Mouse (Mus musculus): ENCODE results near the gene Oip5. TPM values are rescaled to one million over a fixed set of nuclear protein-coding genes. Genes with fewer than 3 reads are reported as not detected.
A peak's percentile ranks its signal among the peaks of the same experiment; 100 is the strongest.

Oip5 gene
- total RNA-seq, 2 experiments from 2014 or later: 1.6 to 1.7 TPM

DNA sequence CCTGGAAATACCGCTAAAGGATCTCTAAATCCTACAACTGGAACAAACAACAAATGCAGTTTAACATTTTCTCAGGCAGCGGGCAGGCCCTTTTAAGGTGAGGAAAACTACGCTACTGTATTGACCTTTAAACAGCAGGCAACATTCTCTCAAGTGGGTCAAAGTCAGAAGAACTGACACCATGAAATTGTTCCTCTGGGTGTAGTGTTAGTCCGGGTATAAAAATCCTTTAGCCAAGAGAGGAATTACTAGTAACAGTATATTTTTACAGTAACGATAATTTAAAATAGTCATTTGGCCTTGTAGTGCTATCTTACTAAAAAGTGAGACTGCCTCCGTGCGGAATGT, 24.5 kb downstream of the Oip5 start:
- no peak for DNase-seq (ENCODE audit: low spot score in 2 of 2)
- intact Hi-C loops (cut with DNase I): loop anchor here (2.0 kb wide), 1 partner anchor 45 kb away; no protein-coding TSS in a partner anchor

DNA sequence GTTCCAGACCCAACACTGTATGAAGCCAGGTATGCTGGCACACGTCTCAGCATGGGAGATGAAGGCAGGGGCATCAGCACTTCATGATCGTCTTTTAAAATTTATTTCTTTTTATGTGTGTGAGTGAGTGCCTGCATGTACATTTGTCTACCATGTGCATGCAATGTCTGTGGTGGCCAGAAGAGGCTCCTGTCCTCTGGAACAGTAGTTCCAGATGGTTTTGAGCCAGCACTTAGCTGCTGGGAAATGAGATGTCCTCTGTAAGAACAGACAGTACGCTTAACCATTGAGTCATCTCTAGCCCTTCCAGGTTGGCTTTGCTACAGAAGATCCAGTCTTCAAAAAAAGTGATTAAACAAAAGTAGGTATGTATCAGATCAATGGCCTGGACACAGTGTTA, 27.0 kb downstream of the Oip5 start:
- intact Hi-C loops (cut with DNase I): no loop called here
- no peak for DNase-seq (ENCODE audit: low spot score in 2 of 2)

DNA sequence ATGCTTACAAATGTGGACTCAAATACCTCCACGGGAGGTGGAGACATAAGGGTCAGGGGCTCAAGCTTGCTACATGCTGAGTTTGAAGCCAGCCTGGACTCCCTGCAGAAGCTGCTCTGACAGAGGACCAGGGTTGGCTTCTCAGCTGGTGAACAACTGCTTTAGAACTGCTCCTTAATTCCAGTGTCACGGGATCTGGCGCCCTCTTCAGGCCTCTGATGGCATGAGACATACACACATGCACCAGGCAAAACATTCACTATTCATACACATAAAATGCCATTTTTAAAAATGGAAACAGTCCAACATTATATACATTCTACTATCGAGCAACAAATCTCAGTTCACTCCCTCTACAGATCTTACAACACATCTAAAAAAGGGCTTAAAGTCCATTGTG, 30.9 kb downstream of the Oip5 start:
- DNase-seq (ENCODE audit: low spot score in 2 of 2): peak in 1 of 2 experiments; percentile 16
- intact Hi-C loops (cut with DNase I): no loop called here

DNA sequence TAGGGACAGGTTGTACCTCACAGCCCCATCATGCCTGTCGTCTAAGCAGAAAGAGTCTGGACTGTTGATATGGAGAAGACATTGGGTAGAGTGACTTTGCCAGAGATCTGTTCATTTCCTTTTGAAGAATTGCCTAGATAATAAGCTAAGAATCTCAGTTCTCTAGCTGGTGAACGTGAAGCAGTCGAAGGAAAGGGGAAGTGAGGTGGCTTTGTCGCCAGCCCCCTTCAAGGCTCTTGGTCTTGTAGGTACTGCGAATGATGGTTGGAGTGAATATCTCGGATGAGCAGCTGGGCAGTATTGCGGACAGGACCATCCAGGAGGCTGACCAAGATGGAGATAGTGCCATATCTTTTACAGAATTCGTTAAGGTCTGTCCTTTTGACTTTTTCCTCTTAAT, 34.0 kb downstream of the Oip5 start:
- DNase-seq (ENCODE audit: low spot score in 2 of 2): no peak
- intact Hi-C loops (cut with DNase I): no loop called here

DNA sequence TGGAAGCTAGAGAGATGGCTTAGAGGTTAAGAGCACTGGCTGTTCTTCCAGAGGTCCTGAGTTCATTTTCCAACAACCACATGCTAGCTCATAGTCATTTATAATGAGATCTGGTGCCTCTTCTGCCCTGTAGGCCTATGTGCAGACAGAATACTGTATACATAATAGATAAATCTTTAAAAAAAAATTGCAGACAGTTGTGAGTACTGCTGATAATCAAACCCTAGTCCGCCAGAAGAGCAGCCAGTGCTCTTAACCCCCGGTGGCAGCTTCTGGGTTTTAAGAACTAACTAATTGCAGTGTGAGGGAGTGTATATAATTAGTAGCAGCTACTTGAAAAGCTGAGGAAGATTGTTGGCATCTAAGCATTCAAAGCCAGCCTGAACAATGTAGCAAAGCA, 34.8 kb downstream of the Oip5 start:
- intact Hi-C loops (cut with DNase I): no loop called here
- no peak for DNase-seq (ENCODE audit: low spot score in 2 of 2)

DNA sequence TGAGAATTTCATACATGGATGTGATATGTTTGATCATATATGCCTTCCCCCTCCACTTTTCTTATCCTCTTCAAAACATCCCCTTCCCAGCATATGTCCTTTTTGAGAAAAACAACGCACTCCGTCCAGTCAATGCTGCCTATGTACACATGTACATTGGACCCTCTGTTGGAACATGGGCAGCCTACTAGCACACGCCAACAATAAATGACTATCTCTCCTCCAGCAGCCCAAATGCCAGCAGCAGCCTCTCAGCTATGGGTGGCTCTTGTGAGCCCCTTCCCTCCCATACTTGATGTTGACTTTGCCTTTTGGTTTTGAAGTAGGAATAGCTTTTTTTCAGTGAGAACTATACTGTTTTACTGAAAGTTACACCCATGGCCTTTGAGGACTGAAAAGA, 36.7 kb downstream of the Oip5 start:
- intact Hi-C loops (cut with DNase I): no loop called here
- no peak for DNase-seq (ENCODE audit: low spot score in 2 of 2)

DNA sequence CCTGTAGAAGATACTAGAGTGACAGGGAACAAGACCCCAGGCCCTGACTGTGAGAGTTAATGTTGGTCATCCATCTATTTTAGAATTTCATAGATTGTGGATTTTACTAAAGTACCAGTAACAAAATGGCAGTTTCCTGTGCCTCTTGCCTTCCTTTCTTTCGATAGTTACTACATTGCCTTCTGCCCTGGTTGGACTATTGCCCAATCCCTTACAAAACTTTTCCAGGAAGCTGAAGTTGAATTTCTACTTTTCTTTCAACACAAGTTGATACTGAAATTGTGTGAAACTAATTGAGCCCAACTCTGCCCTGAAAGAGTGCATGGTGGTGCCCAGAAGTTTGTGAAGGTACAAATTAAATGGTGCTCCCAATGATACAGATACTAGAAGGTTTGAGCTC, 45.8 kb downstream of the Oip5 start:
- intact Hi-C loops (cut with DNase I): no loop called here

DNA sequence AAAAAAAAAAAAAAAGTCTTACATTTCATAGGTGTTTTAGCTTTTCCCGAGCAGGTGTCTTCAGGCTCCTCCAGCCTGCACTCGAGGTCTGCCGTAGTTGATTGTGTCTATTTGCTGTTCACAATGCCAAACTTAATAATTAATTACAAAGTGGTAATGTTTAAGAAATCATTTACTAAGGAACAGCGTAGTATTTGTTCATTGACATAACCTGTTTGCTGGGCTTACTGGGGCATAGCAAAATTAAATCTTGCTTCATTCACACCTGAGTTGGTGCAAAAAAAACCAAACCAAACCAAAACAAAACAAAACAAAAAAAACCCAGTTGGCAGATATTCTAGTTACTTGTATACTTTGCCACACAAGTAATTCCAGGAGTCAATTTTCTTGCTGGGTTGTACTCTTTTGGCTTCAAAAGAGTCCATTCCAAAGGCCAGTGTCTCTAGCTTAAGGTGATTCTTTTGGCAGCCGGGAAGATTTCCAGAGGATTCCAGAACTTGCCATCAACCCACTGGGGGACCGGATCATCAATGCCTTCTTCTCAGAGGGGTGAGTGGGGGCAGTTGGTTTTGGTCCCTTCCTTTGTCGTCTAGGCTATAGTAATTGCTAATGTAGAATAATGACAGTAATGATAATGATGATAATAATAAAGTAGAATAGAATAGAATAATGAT, 52.0 kb downstream of the Oip5 start:
- DNase-seq (ENCODE audit: low spot score in 2 of 2): no peak
- intact Hi-C loops (cut with DNase I): no loop called here

More for the DNA sequence above, 45.8 kb downstream of the Oip5 start:
- DNase-seq (ENCODE audit: low spot score in 2 of 2): no peak

DNA sequence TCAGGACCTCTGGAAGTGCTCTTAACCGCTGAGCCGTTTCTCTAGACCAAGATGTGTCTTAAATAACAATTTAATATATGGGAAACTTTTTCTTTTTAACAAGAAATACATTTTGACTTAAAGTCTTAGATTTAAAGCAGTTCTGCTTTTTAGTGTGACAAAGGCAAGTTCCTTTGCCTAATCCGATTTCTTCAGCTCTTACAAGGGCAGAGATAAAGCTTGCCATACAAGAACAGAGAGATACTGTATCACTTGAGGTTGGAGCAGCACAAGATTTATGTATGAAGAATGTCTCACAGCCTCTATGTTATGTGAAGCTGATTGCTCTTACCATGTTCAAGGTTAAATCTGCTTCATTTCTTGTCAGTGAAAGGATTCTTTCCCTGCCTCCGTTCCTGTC, 53.0 kb downstream of the Oip5 start:
- intact Hi-C loops (cut with DNase I): no loop called here
- DNase-seq (ENCODE audit: low spot score in 2 of 2): no peak

DNA sequence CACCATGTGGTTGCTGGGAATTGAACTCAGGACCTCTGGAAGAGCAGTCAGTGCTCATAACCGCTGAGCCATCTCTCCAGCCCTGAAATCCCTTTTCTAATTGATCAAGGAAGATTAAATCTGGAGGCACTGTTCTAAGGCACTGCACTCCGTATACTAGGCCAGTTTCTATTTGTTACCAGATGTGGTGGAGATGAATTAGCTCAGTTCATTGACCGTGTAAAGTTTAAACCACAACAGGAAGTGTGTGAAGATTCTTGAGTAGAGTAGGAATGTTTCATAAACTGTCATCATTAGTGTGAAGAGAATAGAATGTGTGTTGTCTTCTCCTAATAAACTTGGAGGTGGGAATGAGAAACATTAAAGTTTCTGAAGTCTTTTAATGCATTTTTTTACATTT, 56.5 kb downstream of the Oip5 start:
- DNase-seq (ENCODE audit: low spot score in 2 of 2): no peak
- intact Hi-C loops (cut with DNase I): no loop called here

Other genes starting within 250 kb of the Oip5 start
- gene Ino80, start 140.8 kb downstream of the Oip5 start, total RNA-seq (2021): 10 to 100 TPM; 19.8 to 23.3 TPM
- under 1 TPM; 0.48 to 0.91 TPM for gene Exd1, start 70.8 kb downstream of the Oip5 start, total RNA-seq (2021)
- 100 to 1,000 TPM; 168 to 175 TPM for gene Chp1, start 70.8 kb downstream of the Oip5 start, total RNA-seq (2021)
- under 1 TPM; 0.39 to 0.62 TPM for gene Nusap1, start 171 bp downstream of the Oip5 start, total RNA-seq (2021)
- 10 to 100 TPM; 28.4 to 29.3 TPM for gene Ndufaf1, start 44.4 kb upstream of the Oip5 start, total RNA-seq (2021)
- gene Rtf1, start 56.6 kb upstream of the Oip5 start, total RNA-seq (2021): 10 to 100 TPM; 57.8 to 62.8 TPM
- gene Itpka, start 123.9 kb upstream of the Oip5 start, total RNA-seq (2021): 100 to 1,000 TPM; 199 to 221 TPM
- 10 to 100 TPM; 18.8 to 23.4 TPM for gene Ltk, start 142.0 kb upstream of the Oip5 start, total RNA-seq (2021)
- 10 to 100 TPM; 19.4 to 20.6 TPM for gene Rpap1, start 169.1 kb upstream of the Oip5 start, total RNA-seq (2021)
- 100 to 1,000 TPM; 191 to 198 TPM for gene Tyro3, start 179.3 kb upstream of the Oip5 start, total RNA-seq (2021)